Mouse (Mus musculus) neural tube, embryonic 14.5 days (tissue): ENCODE data around the gene Invs. TPM values are rescaled to one million over a fixed set of nuclear protein-coding genes. Genes with fewer than 3 reads are reported as not detected.

Experiments used
- ATAC-seq: fragments of 200-750 bp; cut with Nextera tagmentation; 2 replicates; pipeline ENCODE4 v1.8.0; 2017; ENCODE audit warnings: low read depth, mild to moderate bottlenecking, moderate TSS enrichment, moderate library complexity
- H3K27ac ChIP-seq: fragments of 300-500 bp; sonication (generic); 2 replicates; pipeline ENCODE4 v1.5.1; 2014; ENCODE audit warnings: low read depth, mild to moderate bottlenecking, control low read depth, low read length, moderate library complexity, mixed read lengths
- H3K27me3 ChIP-seq: fragments of 300-500 bp; sonication (generic); 2 replicates; pipeline ENCODE4 v1.6.1; 2014; ENCODE audit warnings: low read length; ENCODE audit not compliant: control insufficient read depth, insufficient read depth
- H3K36me3 ChIP-seq: fragments of 300-500 bp; sonication (generic); 2 replicates; pipeline ENCODE4 v1.6.1; 2014; ENCODE audit warnings: low read length, mixed read lengths; ENCODE audit not compliant: control insufficient read depth, insufficient read depth
- H3K4me1 ChIP-seq: fragments of 300-500 bp; sonication (generic); 2 replicates; pipeline ENCODE4 v1.6.1; 2014; ENCODE audit warnings: low read length; ENCODE audit not compliant: control insufficient read depth, insufficient read depth
- H3K4me2 ChIP-seq: fragments of 300-500 bp; sonication (generic); 2 replicates; pipeline ENCODE4 v1.6.1; 2014; ENCODE audit warnings: mild to moderate bottlenecking, low read depth, low read length, control low read depth
- H3K4me3 ChIP-seq: fragments of 300-500 bp; sonication (generic); 2 replicates; pipeline ENCODE4 v1.5.1; 2014; ENCODE audit warnings: low read depth, low read length, control low read depth, mixed read lengths
- H3K9ac ChIP-seq: fragments of 300-500 bp; sonication (generic); replicated peaks from 2 replicates; pipeline ENCODE4 v1.6.1; 2014; ENCODE audit warnings: low read depth, mild to moderate bottlenecking, control low read depth, low read length, mixed read lengths
- H3K9me3 ChIP-seq: fragments of 300-500 bp; sonication (generic); 2 replicates; pipeline ENCODE4 v1.6.1; 2016; ENCODE audit warnings: low read length; ENCODE audit not compliant: control insufficient read depth
- WGBS: fragments of 180-500 bp; shearing (Covaris S2); extraction: QIAGEN DNeasy Blood & Tissue Kit; methylation state at CpG from one replicate; pipeline ENCODE4 v1.1.7; 2014; 5-methylcytosine and 5-hydroxymethylcytosine counted together
- polyA plus RNA-seq: library from polyadenylated mRNA; unstranded; fragments of >200 nt; fragmentation: Nextera tagmentation; extraction: Ambion mirVana; gene quantifications from 2 replicates; pipeline ENCODE4 v1.2.1, GENCODE M21; 2014

Gene Invs
- polyA plus RNA-seq = 6.1 and 6.2 TPM in 2 replicates

GRCm38 (mm10) chr4:48279498-48280134 lies at the start of gene Invs, which contains the start of gene Erp44:
Invs (plus strand) TSS chr4:48279760.
Erp44 (minus strand) TSS chr4:48279558.
- Histone ChIP-seq H3K9me3 (no peaks in the 10 kb centered on the region), H3K27me3 (no peaks in the 10 kb centered on the region), H3K36me3 (no peaks in the 10 kb centered on the region), H3K4me1 (peaks cover 5% of the 10 kb centered on the region), H3K4me3 (peak within 1 kb of the TSS; percentile 63), H3K9ac (peak within 1 kb of the TSS; percentile 94), H3K27ac (peak within 1 kb of the TSS; percentile 79), H3K4me2 (peak within 1 kb of the TSS; percentile 83)
- ATAC-seq = peak; percentile 100
- WGBS = under 1% methylated on average over 41 of the region's 41 CpGs

- Histone ChIP-seq H3K4me1 (no peaks in the 10 kb centered on the region), H3K36me3 (no peaks in the 10 kb centered on the region), H3K9me3 (no peaks in the 10 kb centered on the region), H3K27ac (no peak overlapping the region), H3K27me3 (no peaks in the 10 kb centered on the region), H3K4me3 (no peak overlapping the region), H3K4me2 (no peak overlapping the region), H3K9ac (no peak overlapping the region)
- no peak for ATAC-seq
- WGBS = 92% methylated on average over 3 of the region's 3 CpGs
Measured at GRCm38 (mm10) chr4:48236721-48237120, 42.8 kb upstream of the Invs start.

- H3K9ac ChIP-seq = no peak overlapping the region
- H3K4me1 ChIP-seq = no peaks in the 10 kb centered on the region
- no peak overlapping the region for H3K4me2 ChIP-seq
- no peak for ATAC-seq
- H3K9me3 ChIP-seq = no peaks in the 10 kb centered on the region
- WGBS = 92% methylated on average over 4 of the region's 4 CpGs
- no peak overlapping the region for H3K4me3 ChIP-seq
- no peaks in the 10 kb centered on the region for H3K36me3 ChIP-seq
- H3K27ac ChIP-seq = no peak overlapping the region
- H3K27me3 ChIP-seq = no peaks in the 10 kb centered on the region
Measured at GRCm38 (mm10) chr4:48239046-48239445, 40.5 kb upstream of the Invs start.

GRCm38 (mm10) chr4:48242482-48242881 lies 37.1 kb upstream of the Invs start:
- no peak overlapping the region for H3K4me2 ChIP-seq

GRCm38 (mm10) chr4:48243737-48244136 lies 35.8 kb upstream of the Invs start:
- Histone ChIP-seq H3K4me3 (no peak overlapping the region), H3K9me3 (no peaks in the 10 kb centered on the region), H3K27me3 (no peaks in the 10 kb centered on the region), H3K36me3 (no peaks in the 10 kb centered on the region), H3K4me1 (no peaks in the 10 kb centered on the region), H3K4me2 (no peak overlapping the region), H3K27ac (no peak overlapping the region), H3K9ac (no peak overlapping the region)
- WGBS = 73% methylated on average over 1 of the region's 1 CpGs
- no peak for ATAC-seq

More at GRCm38 (mm10) chr4:48242482-48242881, 37.1 kb upstream of the Invs start:
- Histone ChIP-seq H3K27me3 (no peaks in the 10 kb centered on the region), H3K27ac (no peak overlapping the region), H3K36me3 (no peaks in the 10 kb centered on the region), H3K9me3 (no peaks in the 10 kb centered on the region), H3K4me1 (no peaks in the 10 kb centered on the region), H3K9ac (no peak overlapping the region), H3K4me3 (no peak overlapping the region)
- ATAC-seq = no peak
- 90% methylated on average over 4 of the region's 4 CpGs for WGBS

- WGBS = 93% methylated on average over 2 of the region's 2 CpGs
- ATAC-seq = no peak
- Histone ChIP-seq H3K27ac (no peak overlapping the region), H3K4me2 (no peak overlapping the region), H3K9me3 (no peaks in the 10 kb centered on the region), H3K9ac (no peak overlapping the region), H3K27me3 (no peaks in the 10 kb centered on the region), H3K4me1 (no peaks in the 10 kb centered on the region), H3K36me3 (no peaks in the 10 kb centered on the region), H3K4me3 (no peak overlapping the region)
Measured at GRCm38 (mm10) chr4:48244280-48244679, 35.3 kb upstream of the Invs start.

- Histone ChIP-seq H3K4me3 (no peak overlapping the region), H3K9ac (no peak overlapping the region), H3K36me3 (no peaks in the 10 kb centered on the region), H3K27ac (no peak overlapping the region), H3K4me1 (no peaks in the 10 kb centered on the region), H3K9me3 (no peaks in the 10 kb centered on the region), H3K4me2 (no peak overlapping the region), H3K27me3 (no peaks in the 10 kb centered on the region)
- no peak for ATAC-seq
Measured at GRCm38 (mm10) chr4:48253266-48253665, 26.3 kb upstream of the Invs start.

GRCm38 (mm10) chr4:48258045-48258444 lies 21.5 kb upstream of the Invs start:
- H3K4me1 ChIP-seq = no peaks in the 10 kb centered on the region
- no peaks in the 10 kb centered on the region for H3K9me3 ChIP-seq
- no peaks in the 10 kb centered on the region for H3K27me3 ChIP-seq
- WGBS = 97% methylated on average over 3 of the region's 3 CpGs
- H3K36me3 ChIP-seq = no peaks in the 10 kb centered on the region
- no peak for ATAC-seq
- H3K4me2 ChIP-seq = no peak overlapping the region
- H3K4me3 ChIP-seq = no peak overlapping the region
- H3K9ac ChIP-seq = no peak overlapping the region
- no peak overlapping the region for H3K27ac ChIP-seq

GRCm38 (mm10) chr4:48267683-48268082 lies 11.9 kb upstream of the Invs start:
- no peak for ATAC-seq
- no peak overlapping the region for H3K27ac ChIP-seq
- H3K4me3 ChIP-seq = no peak overlapping the region
- no peaks in the 10 kb centered on the region for H3K27me3 ChIP-seq
- no peaks in the 10 kb centered on the region for H3K36me3 ChIP-seq
- H3K9ac ChIP-seq = no peak overlapping the region
- 87% methylated on average over 3 of the region's 3 CpGs for whole genome bisulfite sequencing
- no peaks in the 10 kb centered on the region for H3K9me3 ChIP-seq
- no peak overlapping the region for H3K4me2 ChIP-seq
- H3K4me1 ChIP-seq = no peaks in the 10 kb centered on the region
